Comparison of ENCODE assay signal across 12 mouse cellular contexts in the genomic region with DNA sequence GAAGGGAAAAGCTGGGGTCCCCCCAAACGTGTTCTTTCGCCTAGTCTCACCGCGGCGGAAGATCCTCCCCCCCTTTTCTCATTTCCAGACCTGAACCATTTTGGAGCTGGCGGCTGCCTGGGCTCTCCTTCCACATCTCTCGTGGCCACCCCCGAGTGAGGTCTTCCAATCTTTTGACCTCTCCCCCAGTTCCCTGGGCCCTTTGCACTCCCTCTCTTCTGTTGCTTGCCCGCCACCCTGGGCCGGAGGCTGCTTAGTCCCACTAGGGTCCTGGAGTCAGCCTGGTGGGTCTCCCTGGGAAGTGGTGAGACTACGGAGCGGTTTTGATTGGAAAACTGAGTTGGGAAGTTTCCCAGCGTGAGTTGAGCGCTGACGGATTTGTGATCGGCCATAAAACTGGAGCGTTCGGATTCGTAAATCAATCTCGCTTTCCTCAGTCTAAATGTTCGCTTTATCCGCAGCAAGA. TPM values are rescaled to one million over a fixed set of nuclear protein-coding genes. Genes with fewer than 3 reads are reported as not detected.
DNase-seq lines count a peak whose midpoint lies in the region; ATAC-seq lines count a peak whose summit lies in the region.
"Had no signal": no experiment of that assay in that cellular context is flagged by ENCODE, and none has a peak within 500 bp of the region (broad histone marks: within the 10 kb centered on the region; RNA-seq: fewer than 3 reads in every experiment).

No protein-coding gene starts in this region.

- no peak for DNase-seq in kidney, postnatal 14 days
- DNase-seq in hindbrain, embryonic 14.5 days (ENCODE audit: low spot score) = no peak
- peak; percentile 85 for DNase-seq in mesoderm, embryonic 11.5 days (ENCODE audit: low read depth, low spot score)
- no peak for DNase-seq in frontal cortex, postnatal 25 days (ENCODE audit: low spot score in 2 of 2)
- no peak for DNase-seq in forebrain, embryonic 14.5 days (ENCODE audit: low spot score)
- DNase-seq: cerebellum, adult 18-20 months; retina, postnatal 1 day had no signal

- 8% methylated on average over 22 of the region's 22 CpGs for WGBS in kidney, embryonic 14.5 days
- under 1% methylated on average over 22 of the region's 22 CpGs for WGBS in hindbrain, embryonic 14.5 days
- 2% methylated on average over 22 of the region's 22 CpGs for WGBS in forebrain, embryonic 14.5 days

- peaks cover 30% of the 10 kb centered on the region for H3K36me3 ChIP-seq in kidney, embryonic 14.5 days (ENCODE audit: control insufficient read depth, insufficient read depth, low read length)
- H3K36me3 ChIP-seq in hindbrain, embryonic 14.5 days (replicated peaks; ENCODE audit: control insufficient read depth, insufficient read depth) = no peaks in the 10 kb centered on the region
- no peaks in the 10 kb centered on the region for H3K36me3 ChIP-seq in forebrain, embryonic 14.5 days (ENCODE audit: control insufficient read depth, insufficient read depth, low read length)

- no peaks in the 10 kb centered on the region for H3K27me3 ChIP-seq in kidney, embryonic 14.5 days (ENCODE audit: control insufficient read depth, insufficient read depth, low read length)
- peaks cover 96% of the 10 kb centered on the region for H3K27me3 ChIP-seq in hindbrain, embryonic 14.5 days (ENCODE audit: control insufficient read depth, insufficient read depth, low read length)
- peaks cover 100% of the 10 kb centered on the region for H3K27me3 ChIP-seq in forebrain, embryonic 14.5 days (replicated peaks; ENCODE audit: control insufficient read depth, insufficient read depth, low read length)

- peak; percentile 51 for ATAC-seq in kidney, embryonic 14.5 days (ENCODE audit: low FRiP score, low TSS enrichment)
- ATAC-seq in hindbrain, embryonic 14.5 days (ENCODE audit: low FRiP score) = no peak
- ATAC-seq in forebrain, embryonic 14.5 days = no peak
- ATAC-seq: inflammation-experienced regulatory T-cells, adult 6 months had no signal

- H3K4me3 ChIP-seq in kidney, embryonic 14.5 days (ENCODE audit: low read length) = peak overlapping the region; percentile 53
- H3K4me3 ChIP-seq in brown adipose tissue, adult 24 weeks (ENCODE audit: insufficient read depth, low read depth, low read length) = peak overlapping the region; percentile 62
- peak overlapping the region; percentile 48 for H3K4me3 ChIP-seq in hindbrain, embryonic 14.5 days (replicated peaks; ENCODE audit: low read length)
- H3K4me3 ChIP-seq in forebrain, embryonic 14.5 days (ENCODE audit: low read depth, low read length) = no peak overlapping the region
- H3K4me3 ChIP-seq: erythroblast, embryonic 14.5 days had no signal

- H3K4me2 ChIP-seq in kidney, embryonic 14.5 days (replicated peaks; ENCODE audit: low read depth, low read length) = peak overlapping the region; percentile 95
- peak overlapping the region; percentile 77 for H3K4me2 ChIP-seq in hindbrain, embryonic 14.5 days (replicated peaks)
- H3K4me2 ChIP-seq in forebrain, embryonic 14.5 days (ENCODE audit: low read length) = no peak overlapping the region

- no peaks in the 10 kb centered on the region for H3K9me3 ChIP-seq in kidney, embryonic 14.5 days (ENCODE audit: control insufficient read depth, low read length)
- H3K9me3 ChIP-seq in hindbrain, embryonic 14.5 days (ENCODE audit: control insufficient read depth, low read length) = no peaks in the 10 kb centered on the region
- no peaks in the 10 kb centered on the region for H3K9me3 ChIP-seq in forebrain, embryonic 14.5 days (replicated peaks; ENCODE audit: control insufficient read depth, low read length)

- H3K9ac ChIP-seq in kidney, embryonic 14.5 days (ENCODE audit: low read depth, low read length) = peak overlapping the region; percentile 99
- peak overlapping the region; percentile 97 for H3K9ac ChIP-seq in hindbrain, embryonic 14.5 days
- H3K9ac ChIP-seq in forebrain, embryonic 14.5 days (ENCODE audit: low read length) = no peak overlapping the region

- H3K4me1 ChIP-seq in kidney, embryonic 14.5 days (ENCODE audit: control insufficient read depth, insufficient read depth, low read length) = peaks cover 89% of the 10 kb centered on the region
- peaks cover 11% of the 10 kb centered on the region for H3K4me1 ChIP-seq in brown adipose tissue, adult 24 weeks (ENCODE audit: control insufficient read depth, insufficient read depth, insufficient read length, low read length)
- H3K4me1 ChIP-seq in hindbrain, embryonic 14.5 days (replicated peaks; ENCODE audit: control insufficient read depth, insufficient read depth, low read length) = no peaks in the 10 kb centered on the region
- no peaks in the 10 kb centered on the region for H3K4me1 ChIP-seq in forebrain, embryonic 14.5 days (ENCODE audit: control insufficient read depth, insufficient read depth, low read length)

- H3K27ac ChIP-seq in kidney, embryonic 14.5 days (ENCODE audit: low read depth, low read length) = peak overlapping the region; percentile 100
- peak overlapping the region; percentile 83 for H3K27ac ChIP-seq in brown adipose tissue, adult 24 weeks (replicated peaks; ENCODE audit: low read depth, low read length)
- peak overlapping the region; percentile 99 for H3K27ac ChIP-seq in hindbrain, embryonic 14.5 days
- H3K27ac ChIP-seq in forebrain, embryonic 14.5 days (ENCODE audit: low read depth, low read length) = no peak overlapping the region

RNA-seq across cellular contexts. Expression of a gene that starts 2.7 kb away (rescaled TPM):
- polyA plus RNA-seq in kidney, embryonic 14.5 days (2014; fragmentation: Nextera tagmentation; extraction: Ambion mirVana) = 8.2 and 8.6 TPM in 2 replicates
- 1.7 and 2.0 TPM in 2 replicates for polyA plus RNA-seq in brown adipose tissue, adult 24 weeks (2012; ENCODE audit: insufficient read depth, insufficient read length, missing spikeins)
- 12.8 and 17.2 TPM in 2 replicates for polyA plus RNA-seq in hindbrain, embryonic 14.5 days (2014; fragmentation: Nextera tagmentation; extraction: Ambion mirVana)
- not detected in 2 replicates for polyA plus RNA-seq in forebrain, embryonic 14.5 days (2014; fragmentation: Nextera tagmentation; extraction: Ambion mirVana)
- polyA plus RNA-seq: erythroblast, embryonic 14.5 days; midbrain, postnatal 0 days had no signal

RNA-seq across cellular contexts. Expression of a gene that starts 7.7 kb away (rescaled TPM):
- polyA plus RNA-seq in kidney, embryonic 14.5 days (2014; fragmentation: Nextera tagmentation; extraction: Ambion mirVana) = 4.2 and 8.6 TPM in 2 replicates
- 6.0 and 6.4 TPM in 2 replicates for polyA plus RNA-seq in brown adipose tissue, adult 24 weeks (2012; ENCODE audit: insufficient read depth, insufficient read length, missing spikeins)
- 4.0 and 5.4 TPM in 2 replicates for polyA plus RNA-seq in hindbrain, embryonic 14.5 days (2014; fragmentation: Nextera tagmentation; extraction: Ambion mirVana)
- not detected in 2 replicates for polyA plus RNA-seq in forebrain, embryonic 14.5 days (2014; fragmentation: Nextera tagmentation; extraction: Ambion mirVana)
- polyA plus RNA-seq: erythroblast, embryonic 14.5 days; midbrain, postnatal 0 days had no signal

RNA-seq across cellular contexts. Expression of a gene that starts 22.6 kb away (rescaled TPM):
- polyA plus RNA-seq in kidney, embryonic 14.5 days (2014; fragmentation: Nextera tagmentation; extraction: Ambion mirVana) = 22.1 and 24.3 TPM in 2 replicates
- 1.1 and 1.2 TPM in 2 replicates for polyA plus RNA-seq in brown adipose tissue, adult 24 weeks (2012; ENCODE audit: insufficient read depth, insufficient read length, missing spikeins)
- 140 and 157 TPM in 2 replicates for polyA plus RNA-seq in hindbrain, embryonic 14.5 days (2014; fragmentation: Nextera tagmentation; extraction: Ambion mirVana)
- 0.15 TPM in 1 of 2 replicates, not detected in the other for polyA plus RNA-seq in forebrain, embryonic 14.5 days (2014; fragmentation: Nextera tagmentation; extraction: Ambion mirVana)
- polyA plus RNA-seq: erythroblast, embryonic 14.5 days; inflammation-experienced regulatory T-cells, adult 6 months; midbrain, postnatal 0 days had no signal

RNA-seq across cellular contexts. Expression of a gene that starts 24.5 kb away (rescaled TPM):
- 49.9 and 67.2 TPM in 2 replicates for polyA plus RNA-seq in kidney, embryonic 14.5 days (2014; fragmentation: Nextera tagmentation; extraction: Ambion mirVana)
- 3.2 and 3.7 TPM in 2 replicates for polyA plus RNA-seq in brown adipose tissue, adult 24 weeks (2012; ENCODE audit: insufficient read depth, insufficient read length, missing spikeins)
- 39.5 and 42.9 TPM in 2 replicates for polyA plus RNA-seq in hindbrain, embryonic 14.5 days (2014; fragmentation: Nextera tagmentation; extraction: Ambion mirVana)
- polyA plus RNA-seq in forebrain, embryonic 14.5 days (2014; fragmentation: Nextera tagmentation; extraction: Ambion mirVana) = not detected in 2 replicates
- polyA plus RNA-seq: erythroblast, embryonic 14.5 days; inflammation-experienced regulatory T-cells, adult 6 months; midbrain, postnatal 0 days had no signal

RNA-seq across cellular contexts. Expression of a gene that starts 33.5 kb away (rescaled TPM):
- polyA plus RNA-seq in kidney, embryonic 14.5 days (2014; fragmentation: Nextera tagmentation; extraction: Ambion mirVana) = 44.1 and 53.1 TPM in 2 replicates
- 0.91 and 1.9 TPM in 2 replicates for polyA plus RNA-seq in brown adipose tissue, adult 24 weeks (2012; ENCODE audit: insufficient read depth, insufficient read length, missing spikeins)
- polyA plus RNA-seq in hindbrain, embryonic 14.5 days (2014; fragmentation: Nextera tagmentation; extraction: Ambion mirVana) = 71.4 and 90.1 TPM in 2 replicates
- not detected in 2 replicates for polyA plus RNA-seq in forebrain, embryonic 14.5 days (2014; fragmentation: Nextera tagmentation; extraction: Ambion mirVana)
- polyA plus RNA-seq: erythroblast, embryonic 14.5 days; inflammation-experienced regulatory T-cells, adult 6 months; midbrain, postnatal 0 days had no signal

Comparison
In these comparisons a context has a peak if more than half of its experiments do, and no peak if none do; other contexts are left out.
1. RNA of a gene that starts 22.6 kb away (polyA plus RNA-seq): 140 to 157 TPM in hindbrain, embryonic 14.5 days and 22.1 to 24.3 TPM in kidney, embryonic 14.5 days; 1.1 to 1.2 TPM in brown adipose tissue, adult 24 weeks and 0.15 TPM in forebrain, embryonic 14.5 days; every median in the first group is over 10 times any median in the second.